Mouse (Mus musculus) hindbrain, embryonic 11.5 days (tissue): ENCODE data around the gene Mtmr3. TPM values are rescaled to one million over a fixed set of nuclear protein-coding genes. Genes with fewer than 3 reads are reported as not detected.

Source experiments
- ATAC-seq: fragments of 200-750 bp; cut with Nextera tagmentation; 2 replicates; pipeline ENCODE4 v1.8.0; 2017; ENCODE audit warnings: mild to moderate bottlenecking, moderate TSS enrichment, moderate library complexity; ENCODE audit not compliant: low FRiP score
- DNase-seq: peaks from one replicate; pipeline ENCODE4 v3.0.0-alpha.2; 2015; ENCODE audit warnings: low spot score
- H3K27ac ChIP-seq: fragments of 300-500 bp; sonication (generic); 2 replicates; pipeline ENCODE4 v1.5.1; 2014; ENCODE audit warnings: mild to moderate bottlenecking, low read depth, low read length
- H3K27me3 ChIP-seq: fragments of 300-500 bp; sonication (generic); 2 replicates; pipeline ENCODE4 v1.6.1; 2014; ENCODE audit warnings: mild to moderate bottlenecking, low read length, moderate library complexity, mixed read lengths; ENCODE audit not compliant: control insufficient read depth, insufficient read depth
- H3K36me3 ChIP-seq: fragments of 300-500 bp; sonication (generic); 2 replicates; pipeline ENCODE4 v1.6.1; 2014; ENCODE audit warnings: mild to moderate bottlenecking, low read length, moderate library complexity, mixed read lengths; ENCODE audit not compliant: control insufficient read depth, insufficient read depth
- H3K4me1 ChIP-seq: fragments of 300-500 bp; sonication (generic); replicated peaks from 2 replicates; pipeline ENCODE4 v1.6.1; 2014; ENCODE audit warnings: low read length, mixed read lengths; ENCODE audit not compliant: control insufficient read depth, insufficient read depth
- H3K4me2 ChIP-seq: fragments of 300-500 bp; sonication (generic); replicated peaks from 2 replicates; pipeline ENCODE4 v1.6.1; 2014; ENCODE audit warnings: mild to moderate bottlenecking, low read depth, low read length
- H3K4me3 ChIP-seq: fragments of 300-500 bp; sonication (generic); 2 replicates; pipeline ENCODE4 v1.5.1; 2014; ENCODE audit warnings: low read depth, low read length
- H3K9ac ChIP-seq: fragments of 300-500 bp; sonication (generic); 2 replicates; pipeline ENCODE4 v1.6.1; 2014; ENCODE audit warnings: low read depth, low read length
- H3K9me3 ChIP-seq: fragments of 300-500 bp; sonication (generic); 2 replicates; pipeline ENCODE4 v1.6.1; 2016; ENCODE audit warnings: low read length; ENCODE audit not compliant: control insufficient read depth
- WGBS: fragments of 180-500 bp; shearing (Covaris S2); extraction: QIAGEN DNeasy Blood & Tissue Kit; methylation state at CpG from one replicate; pipeline ENCODE4 v1.1.7; 2014; 5-methylcytosine and 5-hydroxymethylcytosine counted together
- polyA plus RNA-seq: library from polyadenylated mRNA; unstranded; fragments of >200 nt; fragmentation: Nextera tagmentation; extraction: Ambion mirVana; gene quantifications from 2 replicates; pipeline ENCODE4 v1.2.1, GENCODE M21; 2014

Mtmr3 gene
- polyA plus RNA-seq, 1 experiment from 2014 or later, result 29.2 TPM

DNA sequence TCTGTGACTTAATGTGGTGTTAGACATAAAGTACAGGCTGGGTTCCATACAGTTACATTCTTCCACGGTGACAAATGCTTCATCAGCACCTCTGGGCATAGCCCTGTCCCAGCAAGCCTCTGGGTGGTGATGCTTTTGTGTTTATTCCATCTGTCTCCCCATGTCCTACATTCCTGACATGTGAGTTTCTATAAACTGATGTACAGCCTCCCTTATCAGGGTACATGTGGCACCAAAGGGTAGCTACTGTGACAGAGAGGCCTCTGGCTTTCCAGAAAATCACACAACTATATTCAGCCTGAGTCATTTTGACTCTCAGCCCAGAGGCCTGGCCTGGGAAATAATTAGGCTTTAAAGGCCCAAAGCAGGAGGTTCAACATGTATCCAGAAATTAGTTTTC, 11.9 kb upstream of the Mtmr3 start:
- Histone ChIP-seq H3K4me3 (no peak overlapping the region), H3K4me2 (no peak overlapping the region), H3K9me3 (no peaks in the 10 kb centered on the region), H3K9ac (no peak overlapping the region), H3K4me1 (no peaks in the 10 kb centered on the region), H3K27ac (no peak overlapping the region), H3K36me3 (no peaks in the 10 kb centered on the region), H3K27me3 (no peaks in the 10 kb centered on the region)
- ATAC-seq (no peak), DNase-seq (no peak)
- WGBS, result 93% methylated on average over 1 of the region's 1 CpGs

GRCm38 (mm10) chr11:4605414-4605813, 10.8 kb upstream of the Mtmr3 start:
- no peak overlapping the region for H3K27ac ChIP-seq
- DNase-seq, result no peak
- no peaks in the 10 kb centered on the region for H3K9me3 ChIP-seq
- H3K36me3 ChIP-seq, result no peaks in the 10 kb centered on the region
- H3K4me3 ChIP-seq, result no peak overlapping the region
- no peak for ATAC-seq
- H3K4me2 ChIP-seq, result no peak overlapping the region
- no peaks in the 10 kb centered on the region for H3K27me3 ChIP-seq
- H3K9ac ChIP-seq, result no peak overlapping the region
- no peaks in the 10 kb centered on the region for H3K4me1 ChIP-seq
- WGBS, result 58% methylated on average over 7 of the region's 7 CpGs

- no peaks in the 10 kb centered on the region for H3K4me1 ChIP-seq
- no peak overlapping the region for H3K4me3 ChIP-seq
- no peak for ATAC-seq
- DNase-seq, result no peak
- no peaks in the 10 kb centered on the region for H3K27me3 ChIP-seq
- H3K4me2 ChIP-seq, result no peak overlapping the region
- H3K9me3 ChIP-seq, result no peaks in the 10 kb centered on the region
- no peak overlapping the region for H3K9ac ChIP-seq
- H3K36me3 ChIP-seq, result no peaks in the 10 kb centered on the region
- WGBS, result 51% methylated on average over 6 of the region's 6 CpGs
- H3K27ac ChIP-seq, result no peak overlapping the region
Observed at GRCm38 (mm10) chr11:4604441-4604840, 9.8 kb upstream of the Mtmr3 start.

DNA sequence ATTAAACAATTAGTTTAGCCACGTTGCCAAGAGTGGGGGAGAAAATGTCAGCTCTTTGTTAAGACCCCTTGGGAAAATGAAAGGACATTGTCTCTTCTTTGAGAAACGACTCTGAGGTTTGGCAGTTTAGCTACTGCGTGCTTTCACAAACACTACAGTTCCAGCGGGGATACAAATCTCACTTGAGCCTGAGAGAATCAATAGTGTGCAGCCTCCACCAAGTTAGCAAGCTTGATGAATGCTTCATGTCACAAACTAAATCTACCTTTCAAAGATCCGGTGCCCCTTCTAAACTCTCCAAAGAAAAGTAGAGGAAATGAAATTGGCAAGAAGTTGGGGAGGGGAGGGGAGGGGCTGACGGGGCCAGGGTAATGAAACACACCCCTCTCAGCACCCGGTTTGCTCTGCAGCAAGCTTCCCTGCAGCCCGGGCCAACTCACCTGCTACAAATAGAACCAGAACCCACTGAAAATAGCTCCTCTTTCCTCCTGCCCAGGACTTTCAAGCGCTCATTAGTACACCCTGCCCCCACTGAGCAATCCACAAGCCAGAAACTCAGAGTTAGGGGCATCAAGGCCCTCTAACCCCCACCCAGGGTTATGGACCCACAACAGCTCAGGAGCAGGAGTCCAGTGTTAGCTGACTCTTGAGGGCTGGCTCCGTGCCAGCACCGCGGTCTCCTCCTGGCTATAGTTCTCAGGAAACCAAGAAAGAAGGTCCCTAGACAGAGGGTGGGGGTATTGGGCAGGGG, 8.2 kb upstream of the Mtmr3 start:
- no peak overlapping the region for H3K4me3 ChIP-seq
- no peak overlapping the region for H3K4me2 ChIP-seq
- H3K9me3 ChIP-seq, result no peaks in the 10 kb centered on the region
- 47% methylated on average over 12 of the region's 12 CpGs for WGBS
- H3K27me3 ChIP-seq, result no peaks in the 10 kb centered on the region
- H3K4me1 ChIP-seq, result no peaks in the 10 kb centered on the region
- H3K36me3 ChIP-seq, result no peaks in the 10 kb centered on the region
- no peak overlapping the region for H3K27ac ChIP-seq
- peak; percentile 16 for DNase-seq
- H3K9ac ChIP-seq, result no peak overlapping the region
- ATAC-seq, result no peak

GRCm38 (mm10) chr11:4601890-4602289, 7.2 kb upstream of the Mtmr3 start:
- Histone ChIP-seq H3K9me3 (no peaks in the 10 kb centered on the region), H3K4me3 (no peak overlapping the region), H3K4me1 (no peaks in the 10 kb centered on the region), H3K27me3 (no peaks in the 10 kb centered on the region), H3K4me2 (no peak overlapping the region), H3K27ac (no peak overlapping the region), H3K9ac (no peak overlapping the region), H3K36me3 (no peaks in the 10 kb centered on the region)
- 82% methylated on average over 5 of the region's 5 CpGs for WGBS
- ATAC-seq, result no peak
- DNase-seq, result no peak

GRCm38 (mm10) chr11:4599916-4600315, 5.3 kb upstream of the Mtmr3 start:
- Histone ChIP-seq H3K9ac (no peak overlapping the region), H3K4me2 (no peak overlapping the region), H3K36me3 (no peaks in the 10 kb centered on the region), H3K27me3 (no peaks in the 10 kb centered on the region), H3K4me1 (peaks cover 2% of the 10 kb centered on the region; the same call in 1 of the 2 replicates), H3K9me3 (no peaks in the 10 kb centered on the region), H3K27ac (no peak overlapping the region), H3K4me3 (no peak overlapping the region)
- DNase-seq (no peak), ATAC-seq (no peak)
- 90% methylated on average over 3 of the region's 3 CpGs for WGBS

GRCm38 (mm10) chr11:4598411-4598810, 3.7 kb upstream of the Mtmr3 start:
- ATAC-seq, result no peak
- Histone ChIP-seq H3K9ac (no peak overlapping the region), H3K36me3 (no peaks in the 10 kb centered on the region), H3K27me3 (no peaks in the 10 kb centered on the region), H3K9me3 (no peaks in the 10 kb centered on the region), H3K4me1 (peaks cover 2% of the 10 kb centered on the region; the same call in 1 of the 2 replicates), H3K4me3 (no peak overlapping the region), H3K27ac (no peak overlapping the region), H3K4me2 (no peak overlapping the region)
- 94% methylated on average over 2 of the region's 2 CpGs for WGBS
- no peak for DNase-seq

DNA sequence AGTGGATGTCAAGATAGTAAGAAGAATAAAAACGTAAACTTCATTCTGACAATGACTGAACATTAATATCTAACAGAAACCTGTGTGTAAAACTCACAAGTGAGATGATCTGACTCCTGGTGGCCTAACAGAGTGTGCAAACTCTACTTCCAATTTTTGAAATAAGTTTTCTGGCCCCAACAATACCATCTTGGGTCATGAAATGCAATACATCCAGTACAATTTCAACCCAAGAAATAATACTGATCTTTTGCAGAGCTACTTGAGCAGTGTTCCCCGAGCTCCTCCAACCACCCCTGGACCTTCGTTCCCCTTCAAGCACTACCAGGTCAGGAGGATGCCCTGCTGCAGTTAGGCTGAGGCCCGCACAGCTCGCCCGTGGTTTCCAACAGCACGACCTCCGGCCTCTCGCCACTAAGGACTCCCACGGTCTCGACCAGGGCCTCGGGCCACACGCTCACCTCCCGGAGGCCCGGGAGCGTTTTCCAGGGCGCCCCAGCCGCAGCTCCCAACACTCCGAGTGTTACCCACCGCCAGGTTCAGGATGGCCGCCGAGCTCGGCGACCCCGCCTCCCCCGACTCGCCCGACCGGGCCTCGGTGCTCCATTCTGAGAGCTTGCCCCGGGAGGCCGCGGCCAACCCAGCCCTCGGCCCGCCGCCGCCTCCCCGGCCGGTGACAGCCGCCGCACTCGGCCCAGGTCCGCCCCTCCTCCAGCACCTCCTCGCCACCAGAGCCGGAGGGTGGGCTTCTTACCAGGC, 635 bp downstream of the Mtmr3 start:
- Histone ChIP-seq H3K27me3 (no peaks in the 10 kb centered on the region), H3K4me1 (peaks cover 2% of the 10 kb centered on the region; the same call in 1 of the 2 replicates), H3K9me3 (no peaks in the 10 kb centered on the region), H3K4me3 (peak overlapping the region; percentile 94), H3K27ac (peak overlapping the region; percentile 91), H3K9ac (peak overlapping the region; percentile 98), H3K36me3 (no peaks in the 10 kb centered on the region), H3K4me2 (peak overlapping the region; percentile 53)
- peak; percentile 93 for ATAC-seq
- no peak for DNase-seq
- WGBS, result 1% methylated on average over 36 of the region's 45 CpGs

GRCm38 (mm10) chr11:4593491-4593848, 1.2 kb downstream of the Mtmr3 start:
- 39% methylated on average over 5 of the region's 5 CpGs for WGBS
- Histone ChIP-seq H3K9ac (peak overlapping the region; percentile 98), H3K9me3 (no peaks in the 10 kb centered on the region), H3K4me2 (peak overlapping the region; percentile 53), H3K36me3 (no peaks in the 10 kb centered on the region), H3K4me1 (peaks cover 2% of the 10 kb centered on the region; the same call in 1 of the 2 replicates), H3K4me3 (peak overlapping the region; percentile 94), H3K27ac (no peak overlapping the region), H3K27me3 (no peaks in the 10 kb centered on the region)
- DNase-seq (no peak), ATAC-seq (no peak)
